Mouse (Mus musculus) kidney, adult 2 months (tissue): ENCODE measurements at regions not wholly inside any gene's neighbourhood (a gene's known extent, or its start where the extent isn't known, plus 50 kb on each side); places are given as distances from the start of the nearest gene placed in this dataset.
A peak's percentile ranks its signal among the peaks of the same experiment; 100 is the strongest.

ENCODE experiments used
- DNase-seq: peaks from one replicate; pipeline ENCODE4 v3.0.0; 2021
- H3K27ac ChIP-seq: fragments of 200-500 bp; 2 replicates; pipeline ENCODE4 v1.5.1; 2012; ENCODE audit warnings: low read depth, low read length, control low read depth, inconsistent platforms; ENCODE audit not compliant: insufficient read depth
- H3K27me3 ChIP-seq: fragments of 200-500 bp; replicated peaks from 2 replicates; pipeline ENCODE4 v1.6.1; 2012; ENCODE audit warnings: mild to moderate bottlenecking, moderate library complexity, low read length, inconsistent platforms; ENCODE audit not compliant: control insufficient read depth, insufficient read depth
- H3K36me3 ChIP-seq: fragments of 200-500 bp; 2 replicates; pipeline ENCODE4 v1.6.1; 2012; ENCODE audit warnings: mild to moderate bottlenecking, moderate library complexity, low read length, inconsistent platforms; ENCODE audit not compliant: control insufficient read depth, insufficient read depth
- H3K4me1 ChIP-seq: fragments of 200-500 bp; 2 replicates; pipeline ENCODE4 v1.6.1; 2011; ENCODE audit warnings: low read length; ENCODE audit not compliant: control insufficient read depth, insufficient read depth
- H3K4me3 ChIP-seq: fragments of 200-500 bp; 2 replicates; pipeline ENCODE4 v1.5.1; 2011; ENCODE audit warnings: mild to moderate bottlenecking, low read depth, low read length, control low read depth; ENCODE audit not compliant: insufficient read depth
- CTCF ChIP-seq: fragments of 200-500 bp; conservative IDR thresholded peaks from 2 replicates; pipeline ENCODE4 v1.5.1; 2011; ENCODE audit warnings: low read depth, mild to moderate bottlenecking, control low read depth, low read length, moderate library complexity, mixed read lengths; ENCODE audit not compliant: insufficient read depth, insufficient read length
- POLR2A ChIP-seq: fragments of 200-500 bp; IDR thresholded peaks from one replicate; pipeline ENCODE4 v1.6.1; 2011; ENCODE audit warnings: low read depth, low read length, control low read depth
- WGBS: fragments of 180-500 bp; shearing (Covaris S2); methylation state at CpG from one replicate; pipeline ENCODE4 v1.1.7; 2018; 5-methylcytosine and 5-hydroxymethylcytosine counted together

GRCm38 (mm10) chr1:135665484-135665883 lies 54.4 kb upstream of the Csrp1 start:
- Histone ChIP-seq H3K4me3 (no peak overlapping the region), H3K4me1 (no peaks in the 10 kb centered on the region), H3K27ac (no peak overlapping the region), H3K36me3 (no peaks in the 10 kb centered on the region), H3K27me3 (no peaks in the 10 kb centered on the region)
- 79% methylated on average over 8 of the region's 8 CpGs for WGBS
- TF ChIP-seq POLR2A (no peak), CTCF (no peak)
- DNase-seq = no peak

DNA sequence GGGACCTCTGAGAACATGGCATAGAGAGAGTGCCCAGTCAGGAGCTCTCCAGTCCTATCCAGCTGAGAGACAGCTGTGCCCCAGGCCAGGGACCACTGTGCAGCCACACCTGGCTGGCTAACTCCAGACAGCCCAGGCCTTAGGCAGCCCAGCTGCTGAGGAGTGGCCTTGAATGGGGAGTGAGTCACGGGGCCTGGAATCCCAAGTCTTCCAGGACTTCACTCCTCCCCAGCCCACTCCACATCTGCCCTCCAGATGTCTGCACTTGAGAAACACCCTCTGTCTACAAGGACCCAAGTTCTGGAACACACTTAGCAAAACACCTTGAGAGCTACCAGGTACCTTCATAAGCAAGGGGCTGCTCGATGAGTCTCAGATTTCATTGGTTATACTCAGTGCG lies 51.5 kb upstream of the Csrp1 start:
- DNase-seq = no peak
- TF ChIP-seq POLR2A = no peak
- no peak for TF ChIP-seq CTCF
- H3K4me3 ChIP-seq = no peak overlapping the region
- no peaks in the 10 kb centered on the region for H3K27me3 ChIP-seq
- H3K36me3 ChIP-seq = no peaks in the 10 kb centered on the region
- H3K4me1 ChIP-seq = no peaks in the 10 kb centered on the region
- no peak overlapping the region for H3K27ac ChIP-seq
- 81% methylated on average over 3 of the region's 3 CpGs for WGBS

DNA sequence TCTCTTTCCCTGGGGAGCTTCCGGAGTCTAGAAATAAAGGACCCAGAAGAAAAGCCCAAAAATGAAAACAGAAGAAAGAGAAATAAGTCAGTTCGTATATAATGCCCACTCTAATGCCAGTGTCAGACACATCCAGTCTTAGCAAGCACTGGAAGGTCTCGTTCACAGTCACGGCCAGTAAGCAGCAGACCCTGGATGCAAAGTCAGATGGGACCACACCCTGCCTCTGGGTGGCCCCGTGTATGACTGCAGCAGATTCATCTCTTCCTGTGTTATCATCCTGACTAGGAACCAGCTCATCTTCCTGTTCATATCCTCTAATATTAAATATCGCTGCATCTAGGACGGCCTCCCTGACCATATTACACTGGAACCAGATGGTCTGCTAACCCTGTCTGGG lies 50.9 kb upstream of the Csrp1 start:
- Histone ChIP-seq H3K27me3 (no peaks in the 10 kb centered on the region), H3K4me3 (no peak overlapping the region), H3K27ac (no peak overlapping the region), H3K36me3 (no peaks in the 10 kb centered on the region), H3K4me1 (no peaks in the 10 kb centered on the region)
- DNase-seq = peak; percentile 57
- TF ChIP-seq CTCF (no peak), POLR2A (no peak)
- WGBS = 68% methylated on average over 7 of the region's 7 CpGs

GRCm38 (mm10) chr1:135669803-135670202 lies 50.1 kb upstream of the Csrp1 start:
- peak; percentile 89 for DNase-seq
- Histone ChIP-seq H3K4me1 (no peaks in the 10 kb centered on the region), H3K27ac (no peak overlapping the region), H3K36me3 (no peaks in the 10 kb centered on the region), H3K4me3 (no peak overlapping the region), H3K27me3 (no peaks in the 10 kb centered on the region)
- WGBS = 42% methylated on average over 7 of the region's 7 CpGs
- TF ChIP-seq POLR2A (no peak), CTCF (no peak)
